Mouse (Mus musculus): ENCODE measurements around the gene Dync1h1.

Gene Dync1h1

GRCm38 (mm10) chr12:110606161-110606560 lies 4.9 kb downstream of the Dync1h1 start:
- DNase-seq (ENCODE audit: inconsistent age in 2 of 2, low spot score in 1 of 2): peak in 1 of 2 experiments; percentile 47

- DNase-seq (ENCODE audit: inconsistent age in 2 of 2, low spot score in 1 of 2): no peak
Observed at GRCm38 (mm10) chr12:110606676-110607075, 5.4 kb downstream of the Dync1h1 start.

- DNase-seq (ENCODE audit: inconsistent age in 2 of 2, low spot score in 1 of 2): peak; percentile 36 to 65
Observed at GRCm38 (mm10) chr12:110608460-110609152, 7.4 kb downstream of the Dync1h1 start.

- DNase-seq (ENCODE audit: inconsistent age in 2 of 2, low spot score in 1 of 2): no peak
Observed at GRCm38 (mm10) chr12:110609153-110609497, 7.9 kb downstream of the Dync1h1 start.

- no peak for DNase-seq (ENCODE audit: inconsistent age in 2 of 2, low spot score in 1 of 2)
Observed at GRCm38 (mm10) chr12:110610713-110611112, 9.5 kb downstream of the Dync1h1 start.

GRCm38 (mm10) chr12:110630056-110630455 lies 28.8 kb downstream of the Dync1h1 start:
- no peak for DNase-seq (ENCODE audit: inconsistent age in 2 of 2, low spot score in 1 of 2)

GRCm38 (mm10) chr12:110636293-110636692 lies 35.0 kb downstream of the Dync1h1 start:
- no peak for DNase-seq (ENCODE audit: inconsistent age in 2 of 2, low spot score in 1 of 2)

- no peak for DNase-seq (ENCODE audit: inconsistent age in 2 of 2, low spot score in 1 of 2)
Observed at GRCm38 (mm10) chr12:110637507-110638114, 36.4 kb downstream of the Dync1h1 start.

GRCm38 (mm10) chr12:110650241-110650641 lies 49.0 kb downstream of the Dync1h1 start:
- DNase-seq (ENCODE audit: inconsistent age in 2 of 2, low spot score in 1 of 2): no peak

GRCm38 (mm10) chr12:110651464-110651863 lies 50.2 kb downstream of the Dync1h1 start:
- no peak for DNase-seq (ENCODE audit: inconsistent age in 2 of 2, low spot score in 1 of 2)

GRCm38 (mm10) chr12:110661746-110662145 lies 60.5 kb downstream of the Dync1h1 start:
- DNase-seq (ENCODE audit: inconsistent age in 2 of 2, low spot score in 1 of 2): no peak

- DNase-seq (ENCODE audit: inconsistent age in 2 of 2, low spot score in 1 of 2): no peak
Observed at GRCm38 (mm10) chr12:110667466-110668077, 66.3 kb downstream of the Dync1h1 start.

GRCm38 (mm10) chr12:110674243-110674642 lies 73.0 kb downstream of the Dync1h1 start:
- DNase-seq (ENCODE audit: inconsistent age in 2 of 2, low spot score in 1 of 2): no peak

- DNase-seq (ENCODE audit: inconsistent age in 2 of 2, low spot score in 1 of 2): no peak
Observed at GRCm38 (mm10) chr12:110681191-110681590, 79.9 kb downstream of the Dync1h1 start.

- DNase-seq (ENCODE audit: inconsistent age in 2 of 2, low spot score in 1 of 2): no peak
Observed at GRCm38 (mm10) chr12:110681878-110682277, 80.6 kb downstream of the Dync1h1 start.

- DNase-seq (ENCODE audit: inconsistent age in 2 of 2, low spot score in 1 of 2): no peak
Observed at GRCm38 (mm10) chr12:110682561-110683299, 81.5 kb downstream of the Dync1h1 start, which contains the start of gene 1700001K19Rik. 1700001K19Rik (minus strand) TSS chr12:110682619.

- DNase-seq (ENCODE audit: inconsistent age in 2 of 2, low spot score in 1 of 2): no peak
Observed at GRCm38 (mm10) chr12:110683580-110683979, 82.3 kb downstream of the Dync1h1 start.

GRCm38 (mm10) chr12:110687894-110688734 lies 86.9 kb downstream of the Dync1h1 start:
- DNase-seq (ENCODE audit: inconsistent age in 2 of 2, low spot score in 1 of 2): peak; percentile 53 to 82

GRCm38 (mm10) chr12:110688921-110689320 lies 87.7 kb downstream of the Dync1h1 start:
- peak in 1 of 2 experiments; percentile 20 for DNase-seq (ENCODE audit: inconsistent age in 2 of 2, low spot score in 1 of 2)

GRCm38 (mm10) chr12:110689919-110690643 lies 88.8 kb downstream of the Dync1h1 start:
- DNase-seq (ENCODE audit: inconsistent age in 2 of 2, low spot score in 1 of 2): peak in 1 of 2 experiments; percentile 16
